In the genomic region with DNA sequence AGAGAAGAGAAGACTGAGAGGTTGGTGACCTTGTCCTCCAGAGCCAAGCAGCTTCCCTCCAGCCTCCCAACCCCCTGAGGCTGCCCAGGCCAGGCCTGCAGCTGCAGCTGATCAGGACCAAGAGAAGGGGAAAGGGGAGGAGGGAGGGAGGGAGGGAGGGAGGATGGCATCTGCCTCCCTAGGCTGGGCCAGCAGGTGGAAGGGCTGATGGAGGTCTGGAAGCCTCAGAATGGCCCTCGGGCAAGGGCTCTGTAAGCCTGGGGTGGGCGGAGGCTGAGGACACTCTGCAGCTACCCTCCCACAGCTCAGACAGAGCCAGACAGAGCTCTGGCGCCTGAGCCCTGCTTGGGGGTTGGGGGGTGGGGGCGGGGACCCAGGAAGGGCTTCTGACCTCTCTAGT, we compare ENCODE assay signal across 11 mouse cellular contexts. TPM values are rescaled to one million over a fixed set of nuclear protein-coding genes. Genes with fewer than 3 reads are reported as not detected.
DNase-seq lines count a peak whose midpoint lies in the region; ATAC-seq lines count a peak whose summit lies in the region.
"Had no signal": no experiment of that assay in that cellular context is flagged by ENCODE, and none has a peak within 500 bp of the region (broad histone marks: within the 10 kb centered on the region; RNA-seq: fewer than 3 reads in every experiment).

No protein-coding gene starts in this region.

- WGBS in kidney, embryonic 15.5 days = 21% methylated on average over 4 of the region's 4 CpGs
- WGBS in forebrain, embryonic 10.5 days = 21% methylated on average over 4 of the region's 4 CpGs
- WGBS in midbrain, embryonic 12.5 days = 21% methylated on average over 4 of the region's 4 CpGs

- ATAC-seq in kidney, embryonic 15.5 days (replicated peaks; ENCODE audit: low FRiP score) = 0 out of 2 replicates have a peak, but pooled peaks have one; percentile 21
- ATAC-seq in midbrain, embryonic 12.5 days (ENCODE audit: low FRiP score, low read depth) = peak; percentile 70
- ATAC-seq in CD4-positive, CD25-positive, alpha-beta regulatory T cell, adult 4 months = no peak

- DNase-seq in adrenal gland, adult (ENCODE audit: inconsistent age in 2 of 2, low spot score in 1 of 2) = peak; percentile 27 to 54
- DNase-seq in adrenal gland, adult 8-10 months = no peak
- no peak for DNase-seq in kidney, postnatal 36 days
- no peak for DNase-seq in forebrain, embryonic 10.5 days (ENCODE audit: extremely low spot score, low spot score)
- no peak for DNase-seq in lung, adult 18-20 months
- DNase-seq: cerebellum, adult 11 months; lung, embryonic 14.5 days had no signal

- H3K27me3 ChIP-seq in kidney, embryonic 15.5 days = peaks cover 8% of the 10 kb centered on the region; the same call in 1 of the 2 replicates
- H3K27me3 ChIP-seq in forebrain, embryonic 10.5 days (ENCODE audit: poor library complexity, severe bottlenecking) = peaks cover 52% of the 10 kb centered on the region
- peaks cover 24% of the 10 kb centered on the region for H3K27me3 ChIP-seq in midbrain, embryonic 12.5 days

- H3K36me3 ChIP-seq in kidney, embryonic 15.5 days = no peaks in the 10 kb centered on the region
- H3K36me3 ChIP-seq in forebrain, embryonic 10.5 days (replicated peaks) = no peaks in the 10 kb centered on the region
- no peaks in the 10 kb centered on the region for H3K36me3 ChIP-seq in midbrain, embryonic 12.5 days

- no peak overlapping the region for H3K4me3 ChIP-seq in kidney, embryonic 15.5 days (replicated peaks)
- H3K4me3 ChIP-seq in forebrain, embryonic 10.5 days = no peak overlapping the region
- no peak overlapping the region for H3K4me3 ChIP-seq in midbrain, embryonic 12.5 days

- H3K4me1 ChIP-seq in kidney, embryonic 15.5 days = peaks cover 44% of the 10 kb centered on the region
- H3K4me1 ChIP-seq in forebrain, embryonic 10.5 days = peaks cover 72% of the 10 kb centered on the region
- peaks cover 53% of the 10 kb centered on the region for H3K4me1 ChIP-seq in midbrain, embryonic 12.5 days

- H3K4me2 ChIP-seq in kidney, embryonic 15.5 days = no peak overlapping the region
- H3K4me2 ChIP-seq in midbrain, embryonic 12.5 days (replicated peaks) = no peak overlapping the region
- H3K4me2 ChIP-seq: lung, embryonic 14.5 days had no signal

- no peak overlapping the region for H3K9ac ChIP-seq in kidney, embryonic 15.5 days
- H3K9ac ChIP-seq in midbrain, embryonic 12.5 days (replicated peaks) = peak overlapping the region; percentile 8; the same call in 1 of the 2 replicates
- H3K9ac ChIP-seq: lung, embryonic 14.5 days had no signal

- no peaks in the 10 kb centered on the region for H3K9me3 ChIP-seq in kidney, embryonic 15.5 days (replicated peaks)
- no peaks in the 10 kb centered on the region for H3K9me3 ChIP-seq in forebrain, embryonic 10.5 days
- H3K9me3 ChIP-seq in midbrain, embryonic 12.5 days = no peaks in the 10 kb centered on the region

- no peak overlapping the region for H3K27ac ChIP-seq in kidney, embryonic 15.5 days
- peak overlapping the region; percentile 77; the same call in 1 of the 2 replicates for H3K27ac ChIP-seq in forebrain, embryonic 10.5 days
- peak overlapping the region; percentile 54 for H3K27ac ChIP-seq in midbrain, embryonic 12.5 days (replicated peaks)

RNA-seq across cellular contexts. Expression of gene Nol4l, which starts 7.5 kb away (rescaled TPM):
- total RNA-seq in adrenal gland, adult 8-10 months (2022) = 10 to 100 TPM in 3 of 4 experiments, 1 to 10 TPM in 1; 9.9 to 19.6 (median 12.8) TPM
- polyA plus RNA-seq in kidney, embryonic 15.5 days (2015; fragmentation: Nextera tagmentation; extraction: Ambion mirVana) = 13.7 and 14.2 TPM in 2 replicates
- 11.7 and 12.3 TPM in 2 replicates for polyA plus RNA-seq in forebrain, embryonic 10.5 days (2016; fragmentation: Nextera tagmentation; extraction: Ambion mirVana)
- polyA plus RNA-seq in midbrain, embryonic 12.5 days (2016; fragmentation: Nextera tagmentation; extraction: Ambion mirVana) = 31.8 and 32.7 TPM in 2 replicates
- 1 to 10 TPM; 3.5 to 5.2 TPM for polyA plus RNA-seq in CD4-positive, CD25-positive, alpha-beta regulatory T cell, adult 4 months (2017; shearing (Covaris generic))

RNA-seq across cellular contexts. Expression of gene 4930404H24Rik, which starts 29.7 kb away (rescaled TPM):
- not detected for total RNA-seq in adrenal gland, adult 8-10 months (2022)
- polyA plus RNA-seq in kidney, embryonic 15.5 days (2015; fragmentation: Nextera tagmentation; extraction: Ambion mirVana) = not detected in 2 replicates
- not detected in 2 replicates for polyA plus RNA-seq in forebrain, embryonic 10.5 days (2016; fragmentation: Nextera tagmentation; extraction: Ambion mirVana)
- not detected in 2 replicates for polyA plus RNA-seq in midbrain, embryonic 12.5 days (2016; fragmentation: Nextera tagmentation; extraction: Ambion mirVana)
- not detected for polyA plus RNA-seq in CD4-positive, CD25-positive, alpha-beta regulatory T cell, adult 4 months (2017; shearing (Covaris generic))
- polyA plus RNA-seq: heart, embryonic 16.5 days; lung, embryonic 14.5 days had no signal

Comparison
In these comparisons a context has a peak if more than half of its experiments do, and no peak if none do; other contexts are left out.
1. DNase-seq: peak in adrenal gland, adult (2 of 2); none in adrenal gland, adult 8-10 months (single experiment), kidney, postnatal 36 days (0 of 2), forebrain, embryonic 10.5 days (single experiment) and lung, adult 18-20 months (0 of 2).